Mouse (Mus musculus): ENCODE data around the gene Dusp7. TPM values are rescaled to one million over a fixed set of nuclear protein-coding genes. Genes with fewer than 3 reads are reported as not detected.

The Dusp7 gene
- 0.19 and 0.23 TPM in 2 replicates for polyA plus RNA-seq (2012)

DNA sequence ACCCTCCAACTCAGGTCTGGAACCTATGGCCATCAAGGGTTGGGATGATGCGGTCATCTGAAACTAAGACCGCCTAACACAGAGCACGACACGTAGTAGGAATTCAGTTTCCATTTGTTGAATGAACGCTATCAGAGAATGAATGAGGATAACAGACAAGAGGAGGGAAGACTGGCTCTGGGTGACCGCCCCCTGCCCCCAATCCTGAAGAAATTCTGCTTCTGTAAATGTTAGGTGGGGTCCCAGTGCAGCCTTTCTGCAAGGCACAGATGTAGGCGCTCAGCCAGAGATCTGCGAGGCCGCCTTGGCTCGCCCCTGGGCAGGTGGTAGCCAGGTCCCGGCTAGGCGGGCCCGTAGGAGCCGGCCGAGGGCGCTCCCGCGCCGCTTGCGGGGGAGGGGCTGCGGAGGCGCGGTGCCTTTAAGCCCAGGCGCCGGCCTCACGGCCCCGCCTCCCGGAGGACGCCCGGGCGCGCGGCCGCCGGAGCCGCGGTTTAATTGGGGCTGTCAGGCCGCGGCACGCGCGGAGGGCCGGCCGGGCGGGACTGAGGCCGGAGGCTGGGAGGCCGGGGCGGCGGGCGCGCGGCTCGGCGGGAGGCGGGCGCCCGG is at the start of gene Dusp7:
Dusp7 (plus strand) TSS at position 521 of the 606 bp plus-strand sequence.
- H3K27me3 ChIP-seq (ENCODE audit: control insufficient read depth) = peaks cover 45% of the 10 kb centered on the region
- H3K4me1 ChIP-seq (ENCODE audit: control insufficient read depth) = peaks cover 45% of the 10 kb centered on the region
- H3K4me3 ChIP-seq (replicated peaks) = peak within 1 kb of the TSS; percentile 63
- TF ChIP-seq TAL1 (IDR thresholded peaks at IDR 0.05; ENCODE audit: low read length) = no peak
- no peak for TF ChIP-seq GATA1 (IDR thresholded peaks at IDR 0.05; ENCODE audit: low read length)
- peaks cover 16% of the 10 kb centered on the region for H3K36me3 ChIP-seq (ENCODE audit: control insufficient read depth)
- no peaks in the 10 kb centered on the region for H3K9me3 ChIP-seq (ENCODE audit: control insufficient read depth, low read length)

DNA sequence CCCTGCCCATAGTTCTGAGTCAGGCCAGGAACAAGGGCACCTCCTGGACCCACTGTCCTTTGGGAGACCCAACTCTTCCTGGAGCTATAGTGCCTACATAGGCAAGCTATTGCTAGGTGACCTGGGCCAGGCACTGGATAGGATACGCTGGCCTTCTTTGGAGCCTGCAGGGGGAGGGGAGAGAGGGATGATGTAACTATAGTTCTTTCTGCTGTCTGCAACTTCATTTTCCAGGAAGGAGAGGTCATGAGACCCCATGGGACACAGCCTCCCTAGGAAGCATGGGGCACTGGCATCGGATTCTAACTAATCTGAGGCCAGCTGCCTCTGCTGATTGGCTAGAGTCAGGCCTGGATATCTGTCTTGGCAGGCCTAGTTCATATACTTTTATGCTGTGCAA is 49.3 kb upstream of the Dusp7 start:
- no peak overlapping the region for H3K4me3 ChIP-seq (replicated peaks)
- H3K9me3 ChIP-seq (ENCODE audit: control insufficient read depth, low read length) = no peaks in the 10 kb centered on the region
- peaks cover 11% of the 10 kb centered on the region for H3K36me3 ChIP-seq (ENCODE audit: control insufficient read depth)
- H3K4me1 ChIP-seq (ENCODE audit: control insufficient read depth) = peaks cover 3% of the 10 kb centered on the region
- no peaks in the 10 kb centered on the region for H3K27me3 ChIP-seq (ENCODE audit: control insufficient read depth)
- no peak for TF ChIP-seq GATA1 (IDR thresholded peaks at IDR 0.05; ENCODE audit: low read length)

DNA sequence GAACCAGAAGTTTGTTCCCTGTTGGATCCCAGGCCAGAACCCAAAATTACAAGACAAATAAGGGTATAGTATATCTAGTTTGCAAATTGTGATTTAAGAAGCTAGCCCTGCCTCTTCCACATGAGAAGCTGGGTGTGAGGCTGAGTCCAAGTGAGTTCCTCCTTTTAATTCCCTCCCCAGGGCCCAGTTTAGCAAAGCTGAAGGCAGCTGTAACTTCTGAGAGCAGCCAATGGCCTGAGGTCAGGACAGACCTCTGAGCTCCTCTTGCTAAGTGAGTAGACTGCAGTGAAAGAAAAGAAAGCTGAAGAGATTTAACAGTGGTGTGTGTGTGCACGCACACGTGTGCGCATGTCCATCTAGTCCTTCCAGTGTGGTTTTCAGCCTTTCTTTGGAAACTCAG is 45.9 kb upstream of the Dusp7 start:
- H3K4me1 ChIP-seq (ENCODE audit: control insufficient read depth) = peaks cover 3% of the 10 kb centered on the region
- TF ChIP-seq TAL1 (IDR thresholded peaks at IDR 0.05; ENCODE audit: low read length) (no peak), GATA1 (IDR thresholded peaks at IDR 0.05; ENCODE audit: low read length) (no peak)
- peaks cover 9% of the 10 kb centered on the region for H3K36me3 ChIP-seq (ENCODE audit: control insufficient read depth)
- H3K9me3 ChIP-seq (ENCODE audit: control insufficient read depth, low read length) = no peaks in the 10 kb centered on the region
- no peaks in the 10 kb centered on the region for H3K27me3 ChIP-seq (ENCODE audit: control insufficient read depth)
- no peak overlapping the region for H3K4me3 ChIP-seq (replicated peaks)

DNA sequence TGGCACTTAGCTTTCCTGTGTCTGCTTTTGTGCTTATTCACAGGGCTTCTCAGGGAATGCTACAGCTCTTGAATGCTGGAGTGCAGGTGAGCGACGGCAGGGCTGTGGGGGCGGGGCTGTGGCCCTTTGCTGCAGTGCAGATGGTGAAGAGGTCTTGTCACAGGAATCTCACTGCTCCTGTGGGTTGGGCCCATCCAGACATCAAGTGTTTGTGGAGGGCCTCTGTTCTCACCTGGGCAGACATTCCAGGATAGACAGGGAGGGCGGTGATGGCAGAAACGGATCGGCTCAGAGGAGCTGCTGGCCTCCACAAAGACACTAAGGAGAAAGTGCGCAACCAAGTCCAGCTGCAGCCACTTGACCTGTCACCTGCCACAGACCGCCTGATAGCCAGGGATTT is 42.2 kb upstream of the Dusp7 start:
- peaks cover 12% of the 10 kb centered on the region for H3K36me3 ChIP-seq (ENCODE audit: control insufficient read depth)
- no peak overlapping the region for H3K4me3 ChIP-seq (replicated peaks)
- H3K27me3 ChIP-seq (ENCODE audit: control insufficient read depth) = no peaks in the 10 kb centered on the region
- H3K4me1 ChIP-seq (ENCODE audit: control insufficient read depth) = peaks cover 3% of the 10 kb centered on the region
- TF ChIP-seq GATA1 (IDR thresholded peaks at IDR 0.05; ENCODE audit: low read length) (no peak), TAL1 (IDR thresholded peaks at IDR 0.05; ENCODE audit: low read length) (no peak)
- no peaks in the 10 kb centered on the region for H3K9me3 ChIP-seq (ENCODE audit: control insufficient read depth, low read length)

DNA sequence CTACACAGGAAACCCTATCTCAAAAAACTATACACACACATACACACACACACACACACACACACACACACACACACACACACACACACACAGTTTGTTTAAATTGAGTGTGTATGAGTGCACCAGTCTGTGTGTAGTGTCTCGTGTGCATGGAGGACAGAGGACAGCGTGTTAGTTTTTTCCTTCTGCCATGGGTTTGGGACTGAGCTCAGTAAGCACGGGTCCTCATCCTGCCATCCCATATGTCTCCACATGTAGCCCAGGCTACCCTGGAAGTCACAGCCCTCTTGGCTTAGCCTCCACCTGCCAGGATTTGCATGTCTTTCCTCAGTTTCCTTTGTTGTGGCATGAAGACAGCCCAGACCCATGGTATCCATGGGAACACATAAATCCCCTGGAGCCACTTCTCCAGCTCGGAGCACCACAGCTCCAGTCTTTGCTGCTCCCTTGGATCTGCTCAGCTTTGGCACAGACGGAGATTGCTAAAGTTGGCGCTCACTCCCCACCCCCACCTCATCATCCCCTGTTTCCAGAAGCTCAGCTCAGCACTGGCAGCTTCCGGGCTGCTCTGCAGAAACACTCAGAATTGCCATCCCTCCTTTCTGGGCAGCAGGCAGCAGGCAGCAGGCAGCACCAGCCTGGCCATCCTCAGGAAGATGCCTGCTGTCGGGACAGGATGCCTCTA is 41.2 kb upstream of the Dusp7 start:
- Histone ChIP-seq H3K4me3 (replicated peaks) (no peak overlapping the region), H3K36me3 (ENCODE audit: control insufficient read depth) (peaks cover 16% of the 10 kb centered on the region), H3K4me1 (ENCODE audit: control insufficient read depth) (no peaks in the 10 kb centered on the region), H3K27me3 (ENCODE audit: control insufficient read depth) (no peaks in the 10 kb centered on the region), H3K9me3 (ENCODE audit: control insufficient read depth, low read length) (no peaks in the 10 kb centered on the region)
- TF ChIP-seq GATA1 (IDR thresholded peaks at IDR 0.05; ENCODE audit: low read length) (no peak), TAL1 (IDR thresholded peaks at IDR 0.05; ENCODE audit: low read length) (no peak)

DNA sequence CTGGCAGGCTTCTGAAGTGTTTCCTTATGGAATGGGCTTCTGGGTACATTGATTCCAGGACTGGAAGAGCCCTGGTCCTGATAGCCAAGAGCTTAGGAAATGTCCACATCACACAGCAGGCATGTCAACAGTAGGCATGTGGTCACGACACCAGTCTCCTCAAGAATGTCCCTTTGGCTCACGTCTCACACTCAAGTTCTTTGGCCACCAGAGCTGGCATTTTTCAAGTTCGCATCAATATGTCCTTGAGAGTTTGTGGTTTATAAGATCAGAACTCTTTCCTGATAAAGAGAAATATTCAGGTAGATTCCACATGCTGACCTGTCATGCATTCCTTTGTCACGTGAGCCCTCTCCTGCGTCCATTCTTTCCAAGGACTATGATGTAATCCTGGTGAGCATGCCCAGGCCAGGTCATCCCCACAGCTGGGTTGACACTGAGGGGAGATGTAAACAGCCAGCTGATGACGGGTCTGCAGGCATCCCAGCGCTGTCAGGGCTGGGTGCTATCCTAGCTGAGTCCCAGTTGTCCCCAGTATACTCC is 40.3 kb upstream of the Dusp7 start:
- Histone ChIP-seq H3K4me3 (replicated peaks) (no peak overlapping the region), H3K9me3 (ENCODE audit: control insufficient read depth, low read length) (no peaks in the 10 kb centered on the region), H3K36me3 (ENCODE audit: control insufficient read depth) (peaks cover 22% of the 10 kb centered on the region), H3K27me3 (ENCODE audit: control insufficient read depth) (no peaks in the 10 kb centered on the region), H3K4me1 (ENCODE audit: control insufficient read depth) (no peaks in the 10 kb centered on the region)
- TF ChIP-seq GATA1 (IDR thresholded peaks at IDR 0.05; ENCODE audit: low read length) (no peak), TAL1 (IDR thresholded peaks at IDR 0.05; ENCODE audit: low read length) (no peak)

DNA sequence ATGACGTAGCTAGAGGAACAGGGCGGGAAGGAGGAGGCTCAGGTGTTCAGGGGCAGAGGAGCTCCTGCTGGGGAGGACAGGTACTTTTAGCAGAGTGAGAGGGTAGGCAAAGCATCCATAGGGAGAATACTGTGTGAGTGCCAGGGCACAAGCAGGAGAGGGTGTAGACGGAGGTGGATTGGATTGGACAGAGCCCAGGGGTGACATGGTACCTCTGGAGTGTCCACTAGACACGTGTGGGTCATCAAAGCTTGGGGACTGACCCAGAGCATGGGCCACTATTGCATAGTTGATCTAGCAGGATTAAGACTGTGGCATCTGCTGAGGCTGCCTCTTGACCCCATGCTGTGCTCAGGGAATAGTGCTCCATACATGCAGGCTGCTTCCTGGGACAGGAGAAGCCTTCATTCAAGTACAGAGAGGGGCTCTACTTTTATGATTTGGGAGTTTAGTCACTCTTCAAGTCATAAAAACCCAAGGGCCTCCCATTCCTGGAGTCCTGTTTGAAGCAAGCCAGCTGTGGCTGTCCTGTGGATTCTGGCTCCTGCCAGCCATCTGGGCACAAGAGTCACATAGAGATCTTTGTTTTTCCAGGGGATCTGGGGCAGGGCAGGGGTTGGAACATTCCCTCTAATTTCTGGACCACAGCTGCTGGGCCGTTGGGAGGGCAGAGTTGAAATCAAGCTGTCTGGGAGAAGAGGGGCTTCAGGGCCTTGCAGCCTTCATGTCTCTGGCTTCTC is 39.5 kb upstream of the Dusp7 start:
- Histone ChIP-seq H3K4me1 (ENCODE audit: control insufficient read depth) (no peaks in the 10 kb centered on the region), H3K27me3 (ENCODE audit: control insufficient read depth) (no peaks in the 10 kb centered on the region), H3K36me3 (ENCODE audit: control insufficient read depth) (peaks cover 26% of the 10 kb centered on the region), H3K9me3 (ENCODE audit: control insufficient read depth, low read length) (no peaks in the 10 kb centered on the region), H3K4me3 (replicated peaks) (no peak overlapping the region)
- TF ChIP-seq GATA1 (IDR thresholded peaks at IDR 0.05; ENCODE audit: low read length) (no peak), TAL1 (IDR thresholded peaks at IDR 0.05; ENCODE audit: low read length) (no peak)

DNA sequence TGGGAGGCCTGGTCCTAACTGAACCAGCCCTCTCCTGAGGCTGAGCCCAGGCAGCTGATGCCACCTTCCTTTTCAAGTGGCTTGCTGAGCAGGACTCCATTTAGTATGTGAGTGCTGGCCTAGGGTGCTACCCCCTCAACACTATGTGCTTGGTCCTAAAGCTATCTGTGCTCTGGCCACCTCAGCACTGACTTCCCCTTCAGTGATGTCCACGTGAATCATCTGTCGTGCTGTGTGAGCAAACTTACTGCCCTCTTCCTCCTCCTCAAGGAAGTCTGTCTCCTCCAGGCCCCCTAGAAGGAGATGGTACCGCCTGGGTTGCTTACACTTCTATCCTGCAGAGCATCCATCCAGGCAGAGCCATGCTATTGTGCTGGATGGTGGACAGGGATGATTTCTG is 35.7 kb upstream of the Dusp7 start:
- Histone ChIP-seq H3K4me1 (ENCODE audit: control insufficient read depth) (no peaks in the 10 kb centered on the region), H3K36me3 (ENCODE audit: control insufficient read depth) (peaks cover 30% of the 10 kb centered on the region), H3K4me3 (replicated peaks) (no peak overlapping the region), H3K27me3 (ENCODE audit: control insufficient read depth) (no peaks in the 10 kb centered on the region), H3K9me3 (ENCODE audit: control insufficient read depth, low read length) (no peaks in the 10 kb centered on the region)
- TF ChIP-seq GATA1 (IDR thresholded peaks at IDR 0.05; ENCODE audit: low read length) = no peak
- TF ChIP-seq TAL1 (IDR thresholded peaks at IDR 0.05; ENCODE audit: low read length) = no peak

DNA sequence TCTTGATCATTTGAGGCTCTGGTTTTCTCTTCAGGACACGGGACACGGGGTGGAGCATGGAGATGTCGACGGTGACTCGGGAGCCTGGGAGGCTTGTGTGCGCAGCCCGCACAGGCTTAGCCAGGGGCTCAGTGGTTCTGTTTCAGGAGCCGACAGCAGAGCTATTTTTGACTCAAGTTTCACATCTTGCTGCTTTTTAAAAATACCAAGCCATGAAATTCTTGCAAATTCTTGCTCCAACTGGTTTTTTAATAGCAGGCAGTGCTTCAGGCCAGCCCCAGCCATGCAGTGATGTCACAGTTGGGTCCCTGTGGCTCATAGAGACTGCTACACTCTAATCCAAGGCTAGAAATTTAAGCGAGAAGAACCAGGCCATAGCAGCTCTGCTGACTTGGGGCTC is 30.8 kb upstream of the Dusp7 start:
- Histone ChIP-seq H3K27me3 (ENCODE audit: control insufficient read depth) (no peaks in the 10 kb centered on the region), H3K4me1 (ENCODE audit: control insufficient read depth) (no peaks in the 10 kb centered on the region), H3K4me3 (replicated peaks) (no peak overlapping the region), H3K36me3 (ENCODE audit: control insufficient read depth) (peaks cover 15% of the 10 kb centered on the region), H3K9me3 (ENCODE audit: control insufficient read depth, low read length) (no peaks in the 10 kb centered on the region)
- TF ChIP-seq TAL1 (IDR thresholded peaks at IDR 0.05; ENCODE audit: low read length) = no peak
- no peak for TF ChIP-seq GATA1 (IDR thresholded peaks at IDR 0.05; ENCODE audit: low read length)

Data from erythroblast, embryonic 14.5 days (primary cell).